Mouse (Mus musculus): ENCODE results near the gene Ccdc73. TPM values are rescaled to one million over a fixed set of nuclear protein-coding genes. Genes with fewer than 3 reads are reported as not detected.
"Not testable (repeated sequence)": the region's sequence is repeated elsewhere in the genome, so short reads cannot be mapped to it uniquely, and the experiment has no call there.

The Ccdc73 gene
- polyA plus RNA-seq, 1 experiment = not detected

GRCm38 (mm10) chr2:104860426-104860825 is 7.2 kb upstream of the Ccdc73 start:
- Histone ChIP-seq H3K4me3 (replicated peaks; ENCODE audit: extremely low read depth, low read depth, low read length) (no peak overlapping the region), H3K4me1 (ENCODE audit: control insufficient read depth, insufficient read depth, low read length) (no peaks in the 10 kb centered on the region)
- 60% methylated on average over 10 of the region's 10 CpGs for WGBS
- no peak for DNase-seq
- TF ChIP-seq CTCF (IDR thresholded peaks at IDR 0.05; ENCODE audit: insufficient read depth, low read length) (no peak), POLR2A (IDR thresholded peaks at IDR 0.05; ENCODE audit: borderline replicate concordance, extremely low read depth, low read depth, low read length) (no peak)

GRCm38 (mm10) chr2:104864176-104864860 is 3.3 kb upstream of the Ccdc73 start:
- DNase-seq = no peak

GRCm38 (mm10) chr2:104869101-104869500 is 1.5 kb downstream of the Ccdc73 start:
- H3K4me1 ChIP-seq (ENCODE audit: control insufficient read depth, insufficient read depth, low read length) = no peaks in the 10 kb centered on the region
- H3K4me3 ChIP-seq (replicated peaks; ENCODE audit: extremely low read depth, low read depth, low read length) = no peak overlapping the region
- DNase-seq = no peak
- TF ChIP-seq POLR2A (IDR thresholded peaks at IDR 0.05; ENCODE audit: borderline replicate concordance, extremely low read depth, low read depth, low read length) (no peak), CTCF (IDR thresholded peaks at IDR 0.05; ENCODE audit: insufficient read depth, low read length) (no peak)
- 93% methylated on average over 3 of the region's 3 CpGs for WGBS

More at GRCm38 (mm10) chr2:104864176-104864860, 3.3 kb upstream of the Ccdc73 start:
- Histone ChIP-seq H3K4me1 (ENCODE audit: control insufficient read depth, insufficient read depth, low read length) (no peaks in the 10 kb centered on the region), H3K4me3 (replicated peaks; ENCODE audit: extremely low read depth, low read depth, low read length) (no peak overlapping the region)
- 73% methylated on average over 4 of the region's 4 CpGs for WGBS
- no peak for TF ChIP-seq CTCF (IDR thresholded peaks at IDR 0.05; ENCODE audit: insufficient read depth, low read length)
- no peak for TF ChIP-seq POLR2A (IDR thresholded peaks at IDR 0.05; ENCODE audit: borderline replicate concordance, extremely low read depth, low read depth, low read length)

- WGBS = 68% methylated on average over 8 of the region's 8 CpGs
- no peak for TF ChIP-seq POLR2A (IDR thresholded peaks at IDR 0.05; ENCODE audit: borderline replicate concordance, extremely low read depth, low read depth, low read length)
- TF ChIP-seq CTCF (IDR thresholded peaks at IDR 0.05; ENCODE audit: insufficient read depth, low read length) = no peak
- no peaks in the 10 kb centered on the region for H3K4me1 ChIP-seq (ENCODE audit: control insufficient read depth, insufficient read depth, low read length)
- DNase-seq = no peak
- no peak overlapping the region for H3K4me3 ChIP-seq (replicated peaks; ENCODE audit: extremely low read depth, low read depth, low read length)
Measured at GRCm38 (mm10) chr2:104878794-104879193, 11.2 kb downstream of the Ccdc73 start.

- DNase-seq = no peak
- H3K4me1 ChIP-seq (ENCODE audit: control insufficient read depth, insufficient read depth, low read length) = no peaks in the 10 kb centered on the region
Measured at GRCm38 (mm10) chr2:104886109-104886508, 18.5 kb downstream of the Ccdc73 start.

GRCm38 (mm10) chr2:104887331-104887730 is 19.7 kb downstream of the Ccdc73 start:
- not testable (repeated sequence) for DNase-seq; H3K4me1 ChIP-seq (ENCODE audit: control insufficient read depth, insufficient read depth, low read length); H3K4me3 ChIP-seq (replicated peaks; ENCODE audit: extremely low read depth, low read depth, low read length)
- WGBS = 61% methylated on average over 2 of the region's 2 CpGs

More at GRCm38 (mm10) chr2:104886109-104886508, 18.5 kb downstream of the Ccdc73 start:
- no peak for TF ChIP-seq POLR2A (IDR thresholded peaks at IDR 0.05; ENCODE audit: borderline replicate concordance, extremely low read depth, low read depth, low read length)
- no peak for TF ChIP-seq CTCF (IDR thresholded peaks at IDR 0.05; ENCODE audit: insufficient read depth, low read length)
- H3K4me3 ChIP-seq (replicated peaks; ENCODE audit: extremely low read depth, low read depth, low read length) = no peak overlapping the region
- 87% methylated on average over 18 of the region's 18 CpGs for WGBS

- DNase-seq = peak; percentile 59
- H3K4me3 ChIP-seq (replicated peaks; ENCODE audit: extremely low read depth, low read depth, low read length) = no peak overlapping the region
- 17% methylated on average over 10 of the region's 10 CpGs for WGBS
Measured at GRCm38 (mm10) chr2:104887882-104888566, 20.4 kb downstream of the Ccdc73 start.

GRCm38 (mm10) chr2:104899975-104900374 is 32.4 kb downstream of the Ccdc73 start:
- H3K4me3 ChIP-seq (replicated peaks; ENCODE audit: extremely low read depth, low read depth, low read length) = no peak overlapping the region
- no peak for DNase-seq
- TF ChIP-seq POLR2A (IDR thresholded peaks at IDR 0.05; ENCODE audit: borderline replicate concordance, extremely low read depth, low read depth, low read length) = no peak
- no peak for TF ChIP-seq CTCF (IDR thresholded peaks at IDR 0.05; ENCODE audit: insufficient read depth, low read length)
- 84% methylated on average over 2 of the region's 2 CpGs for WGBS
- H3K4me1 ChIP-seq (ENCODE audit: control insufficient read depth, insufficient read depth, low read length) = no peaks in the 10 kb centered on the region

More at GRCm38 (mm10) chr2:104887882-104888566, 20.4 kb downstream of the Ccdc73 start:
- no peaks in the 10 kb centered on the region for H3K4me1 ChIP-seq (ENCODE audit: control insufficient read depth, insufficient read depth, low read length)
- TF ChIP-seq CTCF (IDR thresholded peaks at IDR 0.05; ENCODE audit: insufficient read depth, low read length) (peak; percentile 84), POLR2A (IDR thresholded peaks at IDR 0.05; ENCODE audit: borderline replicate concordance, extremely low read depth, low read depth, low read length) (no peak)

GRCm38 (mm10) chr2:104915709-104916108 is 48.1 kb downstream of the Ccdc73 start:
- 85% methylated on average over 3 of the region's 3 CpGs for WGBS
- no peak for DNase-seq
- no peaks in the 10 kb centered on the region for H3K4me1 ChIP-seq (ENCODE audit: control insufficient read depth, insufficient read depth, low read length)
- TF ChIP-seq POLR2A (IDR thresholded peaks at IDR 0.05; ENCODE audit: borderline replicate concordance, extremely low read depth, low read depth, low read length) = no peak
- no peak for TF ChIP-seq CTCF (IDR thresholded peaks at IDR 0.05; ENCODE audit: insufficient read depth, low read length)
- H3K4me3 ChIP-seq (replicated peaks; ENCODE audit: extremely low read depth, low read depth, low read length) = no peak overlapping the region

GRCm38 (mm10) chr2:104964492-104964891 is 96.9 kb downstream of the Ccdc73 start:
- no peak for TF ChIP-seq CTCF (IDR thresholded peaks at IDR 0.05; ENCODE audit: insufficient read depth, low read length)
- TF ChIP-seq POLR2A (IDR thresholded peaks at IDR 0.05; ENCODE audit: borderline replicate concordance, extremely low read depth, low read depth, low read length) = no peak
- Histone ChIP-seq H3K4me3 (replicated peaks; ENCODE audit: extremely low read depth, low read depth, low read length) (no peak overlapping the region), H3K4me1 (ENCODE audit: control insufficient read depth, insufficient read depth, low read length) (no peaks in the 10 kb centered on the region)
- no peak for DNase-seq
- 58% methylated on average over 1 of the region's 1 CpGs for WGBS
